Mouse (Mus musculus) ES-E14 (cell line): ENCODE data around the gene Rbfox1.

Source experiments
- CHD2 ChIP-seq: IDR thresholded peaks from 2 replicates; pipeline ENCODE4 v1.6.1; 2014; ENCODE audit warnings: mild to moderate bottlenecking, low read depth, low read length, inconsistent platforms
- HCFC1 ChIP-seq: IDR thresholded peaks from 2 replicates; pipeline ENCODE4 v1.6.1; 2012; ENCODE audit warnings: low read length, inconsistent platforms, borderline replicate concordance; ENCODE audit not compliant: insufficient read depth
- MAFK ChIP-seq: IDR thresholded peaks from 2 replicates; pipeline ENCODE4 v1.6.1; 2014; ENCODE audit warnings: mild to moderate bottlenecking, low read depth, low read length, inconsistent platforms; ENCODE audit not compliant: insufficient read depth
- ZC3H11A ChIP-seq: IDR thresholded peaks from 2 replicates; pipeline ENCODE4 v1.6.1; 2012; ENCODE audit warnings: low read depth, mild to moderate bottlenecking, inconsistent platforms, low read length, borderline replicate concordance
- ZNF384 ChIP-seq: IDR thresholded peaks from 2 replicates; pipeline ENCODE4 v1.6.1; 2012; ENCODE audit warnings: low read depth, low read length, inconsistent platforms

DNA sequence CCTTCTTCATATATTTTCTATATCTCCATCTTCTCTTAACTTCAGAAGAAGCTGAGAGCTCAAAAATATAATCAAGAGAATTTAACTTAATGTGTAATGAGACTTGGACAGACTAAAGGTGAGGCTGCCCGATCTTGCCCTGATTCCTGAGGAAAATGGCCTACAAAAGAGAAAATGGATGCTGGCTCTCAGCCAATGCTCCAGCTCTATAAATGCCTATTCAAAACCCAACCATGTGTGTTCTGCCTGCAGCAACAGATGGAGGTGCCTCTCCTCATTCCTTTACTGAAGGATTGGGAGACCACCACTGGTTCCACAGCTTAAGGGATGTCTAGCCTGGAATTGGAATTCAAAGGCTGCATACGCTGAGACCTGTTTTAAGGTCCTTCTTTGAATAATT lies 861.0 kb downstream of the Rbfox1 start:
- TF ChIP-seq MAFK (no peak), HCFC1 (no peak), ZNF384 (no peak), ZC3H11A (no peak), CHD2 (no peak)
